Mouse (Mus musculus) E14TG2a.4 (cell line): ENCODE data around the gene Hus1.
A peak's percentile ranks its signal among the peaks of the same experiment; 100 is the strongest.

Experiments used
- H3K27me3 ChIP-seq: 2 replicates; pipeline ENCODE4 v1.6.1; 2014; ENCODE audit warnings: low read length, control low read depth; ENCODE audit not compliant: insufficient read depth
- H3K36me3 ChIP-seq: 2 replicates; pipeline ENCODE4 v1.6.1; 2014; ENCODE audit warnings: low read length, control low read depth; ENCODE audit not compliant: insufficient read depth
- H3K4me1 ChIP-seq: replicated peaks from 2 replicates; pipeline ENCODE4 v1.6.1; 2014; ENCODE audit warnings: low read depth, low read length, control low read depth
- H3K4me3 ChIP-seq: replicated peaks from 2 replicates; pipeline ENCODE4 v1.5.1; 2014; ENCODE audit warnings: mild to moderate bottlenecking, low read length
- H3K9me3 ChIP-seq: 2 replicates; pipeline ENCODE4 v1.6.1; 2014; ENCODE audit warnings: low read length, control low read depth
- CTCF ChIP-seq: conservative IDR thresholded peaks from 2 replicates; pipeline ENCODE4 v1.5.1; 2014; ENCODE audit warnings: low read length
- NANOG ChIP-seq: IDR thresholded peaks from 2 replicates; pipeline ENCODE4 v1.6.1; 2014; ENCODE audit warnings: borderline replicate concordance, low read length, mixed read lengths
- POU5F1 ChIP-seq: IDR thresholded peaks from 2 replicates; pipeline ENCODE4 v1.6.1; 2014; ENCODE audit warnings: low read length, borderline replicate concordance

Hus1 gene

GRCm38 (mm10) chr11:9047044-9047443 is 36.1 kb upstream of the Hus1 start:
- no peak for TF ChIP-seq NANOG
- TF ChIP-seq POU5F1 = no peak
- TF ChIP-seq CTCF = no peak
- Histone ChIP-seq H3K9me3 (no peaks in the 10 kb centered on the region), H3K4me3 (no peak overlapping the region), H3K4me1 (peaks cover 20% of the 10 kb centered on the region), H3K36me3 (no peaks in the 10 kb centered on the region), H3K27me3 (peaks cover 18% of the 10 kb centered on the region)

GRCm38 (mm10) chr11:9046546-9046945 is 35.6 kb upstream of the Hus1 start:
- no peak for TF ChIP-seq POU5F1
- no peak for TF ChIP-seq NANOG
- no peak for TF ChIP-seq CTCF
- peaks cover 16% of the 10 kb centered on the region for H3K4me1 ChIP-seq
- H3K36me3 ChIP-seq = no peaks in the 10 kb centered on the region
- no peak overlapping the region for H3K4me3 ChIP-seq
- H3K9me3 ChIP-seq = no peaks in the 10 kb centered on the region
- peaks cover 18% of the 10 kb centered on the region for H3K27me3 ChIP-seq

- H3K4me1 ChIP-seq = no peaks in the 10 kb centered on the region
- H3K4me3 ChIP-seq = no peak overlapping the region
- no peaks in the 10 kb centered on the region for H3K36me3 ChIP-seq
- TF ChIP-seq NANOG = no peak
- TF ChIP-seq POU5F1 = no peak
- TF ChIP-seq CTCF = no peak
- no peaks in the 10 kb centered on the region for H3K9me3 ChIP-seq
- no peaks in the 10 kb centered on the region for H3K27me3 ChIP-seq
These were observed 20.5 kb upstream of the Hus1 start for GRCm38 (mm10) chr11:9031530-9031929.

- no peak for TF ChIP-seq POU5F1
- no peak for TF ChIP-seq NANOG
- no peak for TF ChIP-seq CTCF
- no peaks in the 10 kb centered on the region for H3K36me3 ChIP-seq
These were observed 14.2 kb upstream of the Hus1 start for GRCm38 (mm10) chr11:9025211-9025610.

GRCm38 (mm10) chr11:9024782-9025181 is 13.8 kb upstream of the Hus1 start:
- Histone ChIP-seq H3K4me1 (no peaks in the 10 kb centered on the region), H3K4me3 (no peak overlapping the region), H3K27me3 (no peaks in the 10 kb centered on the region; the same call in 1 of the 2 replicates), H3K9me3 (no peaks in the 10 kb centered on the region), H3K36me3 (no peaks in the 10 kb centered on the region)
- no peak for TF ChIP-seq POU5F1
- TF ChIP-seq CTCF = no peak
- TF ChIP-seq NANOG = no peak

More at GRCm38 (mm10) chr11:9025211-9025610, 14.2 kb upstream of the Hus1 start:
- no peaks in the 10 kb centered on the region for H3K4me1 ChIP-seq
- no peaks in the 10 kb centered on the region for H3K9me3 ChIP-seq
- no peak overlapping the region for H3K4me3 ChIP-seq
- no peaks in the 10 kb centered on the region; the same call in 1 of the 2 replicates for H3K27me3 ChIP-seq

- TF ChIP-seq CTCF = no peak
- TF ChIP-seq POU5F1 = no peak
- TF ChIP-seq NANOG = no peak
- Histone ChIP-seq H3K4me1 (no peaks in the 10 kb centered on the region), H3K9me3 (no peaks in the 10 kb centered on the region), H3K36me3 (no peaks in the 10 kb centered on the region), H3K4me3 (no peak overlapping the region), H3K27me3 (peaks cover 2% of the 10 kb centered on the region; the same call in 1 of the 2 replicates)
These were observed 9.2 kb upstream of the Hus1 start for GRCm38 (mm10) chr11:9020207-9020606.

- H3K4me1 ChIP-seq = no peaks in the 10 kb centered on the region
- H3K36me3 ChIP-seq = no peaks in the 10 kb centered on the region
- no peaks in the 10 kb centered on the region for H3K9me3 ChIP-seq
- no peak overlapping the region for H3K4me3 ChIP-seq
- TF ChIP-seq CTCF (no peak), NANOG (no peak), POU5F1 (no peak)
- peaks cover 2% of the 10 kb centered on the region; the same call in 1 of the 2 replicates for H3K27me3 ChIP-seq
These were observed 7.7 kb upstream of the Hus1 start for GRCm38 (mm10) chr11:9018491-9019267.

- no peak for TF ChIP-seq NANOG
- no peak for TF ChIP-seq POU5F1
- no peak for TF ChIP-seq CTCF
These were observed 3.7 kb upstream of the Hus1 start for GRCm38 (mm10) chr11:9014740-9015139.

GRCm38 (mm10) chr11:9011348-9011747 is 357 bp upstream of the Hus1 start:
- Histone ChIP-seq H3K4me1 (peaks cover 10% of the 10 kb centered on the region), H3K36me3 (peaks cover 28% of the 10 kb centered on the region), H3K9me3 (no peaks in the 10 kb centered on the region), H3K4me3 (peak overlapping the region; percentile 92), H3K27me3 (0 out of 2 replicates have a peak, but pooled peaks cover 2% of the 10 kb centered on the region)
- TF ChIP-seq NANOG (no peak), POU5F1 (no peak), CTCF (no peak)

More at GRCm38 (mm10) chr11:9014740-9015139, 3.7 kb upstream of the Hus1 start:
- H3K36me3 ChIP-seq = peaks cover under 1% of the 10 kb centered on the region; the same call in 1 of the 2 replicates
- peaks cover 7% of the 10 kb centered on the region for H3K4me1 ChIP-seq
- H3K9me3 ChIP-seq = no peaks in the 10 kb centered on the region
- H3K4me3 ChIP-seq = no peak overlapping the region
- H3K27me3 ChIP-seq = 0 out of 2 replicates have a peak, but pooled peaks cover 2% of the 10 kb centered on the region
